Mouse (Mus musculus) mesoderm, embryonic 11.5 days (tissue): Measurements from ENCODE around the gene Susd4.

ENCODE experiments used
- DNase-seq: peaks from one replicate; pipeline ENCODE4 v3.0.0-alpha.2; 2012; ENCODE audit warnings: low read depth, low spot score

Gene Susd4

GRCm38 (mm10) chr1:182763716-182764461, at the start of gene Susd4:
TSS of gene Susd4 (plus strand) at chr1:182763860.
- peak; percentile 76 for DNase-seq

- no peak for DNase-seq
Measured at GRCm38 (mm10) chr1:182714236-182714935, 49.3 kb upstream of the Susd4 start.

GRCm38 (mm10) chr1:182727541-182727940, 36.1 kb upstream of the Susd4 start:
- DNase-seq = no peak

GRCm38 (mm10) chr1:182729002-182729401, 34.7 kb upstream of the Susd4 start:
- DNase-seq = no peak

- DNase-seq = peak; percentile 16
Measured at GRCm38 (mm10) chr1:182732695-182733094, 31.0 kb upstream of the Susd4 start.

GRCm38 (mm10) chr1:182735891-182736290, 27.8 kb upstream of the Susd4 start:
- DNase-seq = no peak

- DNase-seq = no peak
Measured at GRCm38 (mm10) chr1:182747081-182747480, 16.6 kb upstream of the Susd4 start.

GRCm38 (mm10) chr1:182747834-182748233, 15.8 kb upstream of the Susd4 start:
- no peak for DNase-seq

GRCm38 (mm10) chr1:182749080-182749479, 14.6 kb upstream of the Susd4 start, which contains the start of gene Ccdc185:
TSS of gene Ccdc185 (minus strand) at chr1:182749180.
- no peak for DNase-seq

GRCm38 (mm10) chr1:182751301-182751700, 12.4 kb upstream of the Susd4 start:
- no peak for DNase-seq

- DNase-seq = no peak
Measured at GRCm38 (mm10) chr1:182753694-182754093, 10.0 kb upstream of the Susd4 start.

GRCm38 (mm10) chr1:182754865-182755264, 8.8 kb upstream of the Susd4 start:
- DNase-seq = no peak

- no peak for DNase-seq
Measured at GRCm38 (mm10) chr1:182758783-182759182, 4.9 kb upstream of the Susd4 start.

- DNase-seq = no peak
Measured at GRCm38 (mm10) chr1:182763191-182763715, 407 bp upstream of the Susd4 start.

GRCm38 (mm10) chr1:182764541-182765281, 1.1 kb downstream of the Susd4 start:
- DNase-seq = peak; percentile 41

- DNase-seq = no peak
Measured at GRCm38 (mm10) chr1:182775576-182775975, 11.9 kb downstream of the Susd4 start.

GRCm38 (mm10) chr1:182776749-182777410, 13.2 kb downstream of the Susd4 start:
- DNase-seq = peak; percentile 39

GRCm38 (mm10) chr1:182778225-182778624, 14.6 kb downstream of the Susd4 start:
- no peak for DNase-seq

GRCm38 (mm10) chr1:182779024-182779520, 15.4 kb downstream of the Susd4 start:
- DNase-seq = no peak

GRCm38 (mm10) chr1:182783774-182784173, 20.1 kb downstream of the Susd4 start:
- no peak for DNase-seq

GRCm38 (mm10) chr1:182784784-182785183, 21.1 kb downstream of the Susd4 start:
- no peak for DNase-seq
